Mouse (Mus musculus): ENCODE measurements around the gene Ercc4. TPM values are rescaled to one million over a fixed set of nuclear protein-coding genes. Genes with fewer than 3 reads are reported as not detected.
"Not testable (repeated sequence)": the region's sequence is repeated elsewhere in the genome, so short reads cannot be mapped to it uniquely, and the experiment has no call there.

Gene Ercc4
- total RNA-seq (2021): 10 to 100 TPM; 12.0 to 19.1 TPM
- polyA plus RNA-seq (2012; rRNA removed): 16.5 and 17.2 TPM in 2 replicates
- long read RNA-seq, transcript Ercc4-201 (11 exons, 3,480 nt): major isoform, 20 of 24 reads
- long read RNA-seq, partial matches to known transcripts: 0 of 24 reads
- long read RNA-seq, other reads (novel, unspliced or antisense): 4 of 24 reads

- DNase-seq: peak; percentile 98
These were observed at the start of gene Ercc4 for GRCm38 (mm10) chr16:13109156-13109989. Gene Ercc4 (plus strand): TSS chr16:13109684.

DNA sequence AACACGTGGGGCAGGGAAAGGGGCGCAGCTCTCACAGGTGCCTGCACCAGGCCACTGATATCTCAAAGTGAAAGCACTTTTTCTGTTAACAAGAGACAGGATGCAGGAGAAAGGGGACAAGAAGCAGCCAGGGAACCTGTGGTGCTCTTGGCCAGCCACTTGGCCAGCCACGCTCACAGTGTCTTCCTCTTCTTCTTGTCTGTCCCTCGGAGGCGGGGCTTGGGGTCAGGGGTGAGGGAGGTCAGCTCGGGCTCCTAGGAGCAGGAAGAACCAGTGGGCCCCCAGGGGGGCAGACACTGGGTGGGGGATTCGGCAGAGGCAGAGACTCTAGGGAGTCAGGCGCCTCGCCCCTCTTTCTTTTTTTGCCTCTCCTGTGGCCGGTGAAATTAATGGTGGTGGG is 48.4 kb upstream of the Ercc4 start:
- no peak for DNase-seq

DNA sequence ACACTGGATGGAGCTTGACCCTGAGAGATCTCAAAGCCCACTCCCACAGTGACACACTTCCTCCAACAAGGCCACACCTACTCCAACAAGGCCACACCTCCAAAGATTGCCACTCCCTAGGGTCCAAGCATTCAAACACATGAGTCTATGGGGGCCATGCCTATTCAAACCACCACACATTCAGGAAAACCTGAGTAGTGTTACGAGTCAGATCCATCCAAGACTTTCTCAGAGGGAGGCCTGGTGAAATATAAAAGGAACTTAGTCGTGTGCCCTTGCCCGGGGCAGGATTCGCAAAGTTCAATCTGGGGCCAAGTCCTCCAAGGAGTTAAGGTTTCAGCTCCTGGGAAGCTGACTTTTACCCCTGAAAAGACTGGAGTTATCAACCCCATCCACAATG is 35.3 kb upstream of the Ercc4 start:
- DNase-seq: no peak

DNA sequence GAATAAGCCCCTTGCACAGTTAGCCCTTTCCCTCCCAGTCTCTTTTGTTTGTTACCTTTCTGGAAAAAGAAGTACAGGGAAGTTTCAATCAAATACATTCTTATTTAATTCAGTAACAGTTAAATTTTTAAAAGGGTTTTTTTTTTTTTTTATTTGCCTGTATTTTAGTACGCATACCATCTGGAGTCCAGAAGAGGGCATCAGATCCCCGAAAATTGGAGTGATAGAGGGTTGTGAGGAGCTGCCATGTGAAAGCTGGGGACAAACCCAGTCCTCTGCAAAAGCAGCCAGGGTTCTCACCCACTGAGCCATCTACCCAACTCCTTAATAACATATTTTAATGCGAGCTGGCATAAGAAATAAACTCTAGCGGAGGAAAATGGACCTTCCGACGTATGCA is 29.3 kb upstream of the Ercc4 start:
- DNase-seq: no peak

GRCm38 (mm10) chr16:13083155-13083798 is 26.2 kb upstream of the Ercc4 start:
- no peak for DNase-seq

- DNase-seq: no peak
These were observed 1.1 kb upstream of the Ercc4 start for GRCm38 (mm10) chr16:13108356-13108755.

GRCm38 (mm10) chr16:13109990-13110595 is 609 bp downstream of the Ercc4 start:
- DNase-seq: no peak

GRCm38 (mm10) chr16:13114821-13115220 is 5.3 kb downstream of the Ercc4 start:
- DNase-seq: no peak

DNA sequence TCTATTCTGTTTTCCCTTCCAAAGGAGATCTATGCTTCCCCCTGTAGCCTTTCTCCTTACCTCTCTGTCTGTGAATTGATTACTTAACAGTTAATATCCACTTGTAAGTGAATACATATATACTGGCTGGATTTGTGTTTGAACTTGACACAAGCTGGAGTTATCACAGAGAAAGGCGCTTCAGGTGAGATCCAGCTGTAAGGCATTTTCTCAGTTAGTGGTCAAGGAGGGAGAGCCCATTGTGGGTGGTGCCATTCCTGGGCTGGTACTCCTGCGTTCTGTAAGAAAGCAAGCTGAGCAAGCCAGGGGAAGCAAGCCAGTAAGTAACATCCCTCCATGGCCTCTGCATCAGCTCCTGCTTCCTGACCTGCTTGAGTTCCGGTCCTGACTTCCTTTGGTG is 6.0 kb downstream of the Ercc4 start:
- not testable (repeated sequence) for DNase-seq

DNA sequence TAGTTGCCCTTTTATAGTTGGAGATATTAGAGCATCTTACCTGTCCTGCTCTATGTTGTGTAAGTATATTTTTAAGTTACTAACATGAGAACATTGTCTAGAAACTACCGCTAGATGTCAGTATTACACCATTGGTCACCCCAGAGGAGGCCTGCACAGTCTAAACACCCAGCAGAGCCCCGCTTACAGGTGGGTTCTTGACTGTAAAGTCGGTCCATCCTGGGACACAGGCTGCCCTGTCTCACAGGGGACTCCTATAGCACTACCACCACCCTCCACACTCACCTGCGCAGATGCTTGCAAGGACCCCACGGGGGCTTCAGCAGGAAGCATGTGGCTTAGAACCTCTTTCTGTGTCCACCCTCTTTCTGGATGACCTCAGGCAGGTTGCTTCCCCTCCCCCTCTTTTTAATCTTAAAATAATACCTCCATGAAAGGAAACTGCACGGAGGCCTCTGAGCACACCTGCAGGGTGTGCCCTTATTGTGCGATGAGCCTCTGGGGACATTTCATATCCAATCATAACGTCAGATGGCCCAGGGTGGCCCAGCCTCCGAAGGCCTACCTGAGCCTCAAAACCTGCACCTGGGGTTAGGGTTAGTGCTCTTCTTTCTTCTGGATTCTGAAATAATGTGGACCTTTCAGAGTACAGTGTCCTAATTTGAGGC is 7.9 kb downstream of the Ercc4 start:
- DNase-seq: peak; percentile 22

- DNase-seq: no peak
These were observed 8.5 kb downstream of the Ercc4 start for GRCm38 (mm10) chr16:13117967-13118430.

DNA sequence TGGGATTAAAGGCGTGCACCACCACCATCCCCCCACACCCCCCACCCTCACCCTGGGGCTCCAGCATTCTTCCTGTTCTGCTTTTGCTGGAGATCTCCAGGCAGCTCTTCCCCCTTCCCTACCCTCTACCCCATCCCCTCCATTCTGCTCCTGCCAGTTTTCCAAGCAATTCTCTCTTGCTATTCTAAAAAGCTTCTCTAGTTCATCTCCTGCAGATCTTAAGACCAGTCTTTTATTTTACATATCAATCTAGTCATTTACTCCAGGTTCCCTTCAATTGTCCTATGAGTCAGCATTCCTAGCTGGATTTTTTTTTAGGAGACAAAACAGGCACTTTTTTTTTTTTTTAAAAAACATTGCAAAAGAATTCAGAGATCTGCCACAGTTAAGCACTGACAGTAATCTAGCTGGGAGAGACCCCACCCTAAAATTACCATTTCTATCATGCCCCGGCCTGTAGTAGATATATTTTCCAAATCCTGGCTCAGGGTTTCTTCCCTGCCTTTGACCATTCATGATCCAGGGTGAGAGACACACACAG is 9.3 kb downstream of the Ercc4 start:
- DNase-seq: no peak

- DNase-seq: no peak
These were observed 10.3 kb downstream of the Ercc4 start for GRCm38 (mm10) chr16:13119641-13120350.

DNA sequence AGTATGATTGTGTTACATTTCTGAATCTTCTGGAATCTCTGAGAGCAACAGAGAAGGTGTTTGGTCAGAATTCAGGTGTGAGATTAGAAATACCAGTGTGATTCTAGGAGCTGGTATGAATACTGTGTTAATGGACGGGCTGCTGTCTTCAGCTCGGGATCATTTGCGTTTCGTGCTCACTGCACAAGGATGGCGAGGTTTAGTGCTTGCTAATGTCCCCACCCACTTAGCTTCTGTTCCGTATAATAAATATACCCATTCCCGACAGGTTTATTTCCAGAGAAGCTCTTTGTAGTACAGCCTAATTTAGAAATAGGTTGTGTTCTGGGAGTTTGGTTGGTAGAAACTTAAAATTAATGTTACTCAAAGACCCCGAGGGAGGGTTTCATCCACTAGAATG is 15.9 kb downstream of the Ercc4 start:
- DNase-seq: no peak

DNA sequence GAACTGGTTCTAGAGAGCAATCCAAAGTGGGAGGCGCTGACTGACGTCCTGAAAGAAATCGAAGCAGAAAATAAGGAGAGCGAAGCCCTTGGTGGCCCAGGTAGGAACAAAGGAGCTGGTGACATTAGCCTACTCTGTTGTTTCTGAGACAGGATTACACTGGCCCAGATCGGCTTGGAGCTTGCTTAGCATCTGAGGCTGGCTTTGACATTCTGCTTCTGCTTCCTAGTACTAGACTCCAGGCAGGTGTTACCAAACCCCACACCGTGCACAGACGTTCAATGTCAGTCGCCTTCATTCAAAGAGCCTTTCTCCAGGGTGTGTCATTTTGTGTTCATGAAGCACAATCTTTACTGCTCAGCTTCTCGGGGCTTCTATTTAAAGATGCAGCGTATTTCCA is 18.1 kb downstream of the Ercc4 start:
- DNase-seq: no peak

GRCm38 (mm10) chr16:13130412-13130811 is 20.9 kb downstream of the Ercc4 start:
- no peak for DNase-seq

- no peak for DNase-seq
These were observed 31.7 kb downstream of the Ercc4 start for GRCm38 (mm10) chr16:13141220-13141619.

GRCm38 (mm10) chr16:13143932-13144331 is 34.4 kb downstream of the Ercc4 start:
- no peak for DNase-seq

DNA sequence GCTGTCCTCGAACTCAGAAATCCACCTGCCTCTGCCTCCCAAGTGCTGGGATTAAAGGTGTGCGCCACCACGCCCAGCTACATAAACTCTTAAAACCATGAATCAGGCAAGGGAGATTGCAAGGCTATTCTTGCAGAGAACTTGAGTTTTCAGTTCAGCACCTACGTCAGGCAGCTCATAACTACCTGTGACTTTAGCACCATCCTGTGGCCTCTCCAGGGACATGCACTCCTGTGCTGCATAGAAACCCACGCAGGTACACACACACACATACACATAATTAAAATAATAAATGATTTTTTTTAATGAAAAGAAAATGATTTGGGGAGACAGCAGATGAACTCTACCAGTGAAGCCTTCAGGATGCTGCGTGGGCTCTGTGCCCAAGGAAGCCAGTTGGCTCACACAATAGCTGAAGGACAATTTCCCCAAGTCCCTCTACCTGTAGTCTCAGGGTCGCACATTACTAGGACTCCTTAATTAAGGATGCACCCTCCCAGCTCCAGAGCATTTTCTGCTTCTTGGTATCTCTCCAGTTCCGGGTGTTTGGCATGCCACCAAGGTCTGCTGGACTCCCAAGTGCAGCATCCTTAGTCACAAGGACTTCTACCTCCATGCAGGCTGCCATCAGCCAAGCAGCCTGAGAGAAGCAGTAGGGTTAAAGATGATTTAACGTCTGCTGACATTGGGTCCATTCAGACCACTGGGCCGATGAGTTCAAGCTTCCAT is 35.4 kb downstream of the Ercc4 start:
- peak; percentile 41 for DNase-seq

DNA sequence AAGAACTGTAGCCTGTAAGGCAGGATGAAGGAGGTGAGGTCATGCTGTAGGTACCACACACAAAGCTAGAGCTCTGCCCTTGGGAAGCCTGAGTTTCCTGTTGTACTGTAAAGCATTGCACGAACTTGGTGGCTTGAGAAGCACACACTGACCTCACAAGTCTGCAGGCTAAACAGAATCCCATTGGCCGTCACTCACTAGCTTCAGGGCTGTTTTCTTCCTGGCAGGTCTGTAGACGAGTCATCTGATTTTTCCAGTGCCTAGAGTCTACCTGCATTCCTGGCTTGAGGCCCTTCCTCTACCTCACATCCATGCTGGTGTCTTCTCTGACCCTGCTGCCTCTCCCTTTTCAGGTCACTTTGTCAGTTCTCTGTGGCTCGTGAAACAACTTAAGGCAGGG is 36.7 kb downstream of the Ercc4 start:
- no peak for DNase-seq
